Mouse (Mus musculus): ENCODE data around the gene Acsl4. TPM values are rescaled to one million over a fixed set of nuclear protein-coding genes. Genes with fewer than 3 reads are reported as not detected.
A peak's percentile ranks its signal among the peaks of the same experiment; 100 is the strongest.

Acsl4 gene
- total RNA-seq, 4 experiments from 2014 or later = 56.4 to 59.6 (median 56.9) TPM

- DNase-seq (ENCODE audit: low spot score in 2 of 2) = no peak
Observed at GRCm38 (mm10) chrX:142359031-142359430, 31.3 kb downstream of the Acsl4 start.

- DNase-seq (ENCODE audit: low spot score in 2 of 2) = no peak
Observed at GRCm38 (mm10) chrX:142358427-142358826, 31.9 kb downstream of the Acsl4 start.

GRCm38 (mm10) chrX:142336207-142336606 lies 54.1 kb downstream of the Acsl4 start:
- DNase-seq (ENCODE audit: low spot score in 2 of 2) = no peak

GRCm38 (mm10) chrX:142335502-142335901 lies 54.8 kb downstream of the Acsl4 start:
- DNase-seq (ENCODE audit: low spot score in 2 of 2) = no peak

GRCm38 (mm10) chrX:142325760-142326159 lies 64.6 kb downstream of the Acsl4 start:
- DNase-seq (ENCODE audit: low spot score in 2 of 2) = no peak

- DNase-seq (ENCODE audit: low spot score in 2 of 2) = no peak
Observed at GRCm38 (mm10) chrX:142316106-142316505, 74.2 kb downstream of the Acsl4 start.

- no peak for DNase-seq (ENCODE audit: low spot score in 2 of 2)
Observed at GRCm38 (mm10) chrX:142315270-142315669, 75.1 kb downstream of the Acsl4 start.

GRCm38 (mm10) chrX:142314307-142315024 lies 75.9 kb downstream of the Acsl4 start:
- DNase-seq (ENCODE audit: low spot score in 2 of 2) = peak; percentile 59 to 66

GRCm38 (mm10) chrX:142310431-142310830 lies 79.9 kb downstream of the Acsl4 start:
- no peak for DNase-seq (ENCODE audit: low spot score in 2 of 2)

- DNase-seq (ENCODE audit: low spot score in 2 of 2) = no peak
Observed at GRCm38 (mm10) chrX:142305869-142306581, 84.3 kb downstream of the Acsl4 start, which contains the start of gene Kcne1l. Kcne1l (minus strand) TSS chrX:142306294.

- peak in 1 of 2 experiments; percentile 24 for DNase-seq (ENCODE audit: low spot score in 2 of 2)
Observed at GRCm38 (mm10) chrX:142305010-142305868, 85.1 kb downstream of the Acsl4 start.

GRCm38 (mm10) chrX:142304592-142304991 lies 85.7 kb downstream of the Acsl4 start:
- DNase-seq (ENCODE audit: low spot score in 2 of 2) = no peak

- DNase-seq (ENCODE audit: low spot score in 2 of 2) = no peak
Observed at GRCm38 (mm10) chrX:142303456-142303855, 86.9 kb downstream of the Acsl4 start.

GRCm38 (mm10) chrX:142285905-142286304 lies 104.4 kb downstream of the Acsl4 start:
- no peak for DNase-seq (ENCODE audit: low spot score in 2 of 2)

- no peak for DNase-seq (ENCODE audit: low spot score in 2 of 2)
Observed at GRCm38 (mm10) chrX:142276573-142276972, 113.8 kb downstream of the Acsl4 start.

GRCm38 (mm10) chrX:142276031-142276430 lies 114.3 kb downstream of the Acsl4 start:
- no peak for DNase-seq (ENCODE audit: low spot score in 2 of 2)

Other genes starting within 250 kb of the Acsl4 start
- under 1 TPM; 0.38 to 0.83 (median 0.62) TPM for gene Gucy2f, start 193.6 kb downstream of the Acsl4 start, total RNA-seq (2022)
- 10 to 100 TPM; 28.6 to 35.4 (median 33.9) TPM for gene Nxt2, start 163.8 kb downstream of the Acsl4 start, total RNA-seq (2022)
- 1 to 10 TPM; 3.4 to 5.2 (median 4.2) TPM for gene Kcne1l, start 84.2 kb downstream of the Acsl4 start, total RNA-seq (2022)

Measured in left cerebral cortex, adult 8-10 months (tissue).